9 mouse cellular contexts compared by ENCODE assay signal in genomic region chr2:39003512-39003911, GRCm38 (mm10). TPM values are rescaled to one million over a fixed set of nuclear protein-coding genes. Genes with fewer than 3 reads are reported as not detected.
DNase-seq lines count a peak whose midpoint lies in the region; ATAC-seq and TF ChIP-seq lines count a peak whose summit lies in the region.
"Had no signal": no experiment of that assay in that cellular context is flagged by ENCODE, and none has a peak within 500 bp of the region (broad histone marks: within the 10 kb centered on the region; RNA-seq: fewer than 3 reads in every experiment).

No protein-coding gene starts in this region.

- H3K27me3 ChIP-seq in intestine, embryonic 14.5 days (replicated peaks; ENCODE audit: control insufficient read depth, insufficient read depth, low read length): no peaks in the 10 kb centered on the region
- H3K27me3 ChIP-seq in midbrain, postnatal 0 days (ENCODE audit: insufficient read depth, low read length): no peaks in the 10 kb centered on the region

- H3K4me2 ChIP-seq in intestine, embryonic 14.5 days (ENCODE audit: low read length): peak overlapping the region; percentile 97
- H3K4me2 ChIP-seq in midbrain, postnatal 0 days (ENCODE audit: low read depth, low read length, poor library complexity, severe bottlenecking): peak overlapping the region; percentile 69

- intact Hi-C loops in left cerebral cortex, postnatal 4 days (cut with DNase I): no loop called here

- peak overlapping the region; percentile 63; the same call in 1 of the 2 replicates for H3K4me3 ChIP-seq in brown adipose tissue, adult 24 weeks (ENCODE audit: insufficient read depth, low read depth, low read length)
- H3K4me3 ChIP-seq in intestine, embryonic 14.5 days (ENCODE audit: low read depth, low read length): peak overlapping the region; percentile 85
- H3K4me3 ChIP-seq in midbrain, postnatal 0 days (ENCODE audit: low read depth, low read length): peak overlapping the region; percentile 56; the same call in 1 of the 2 replicates

- no peaks in the 10 kb centered on the region for H3K9me3 ChIP-seq in intestine, embryonic 14.5 days (ENCODE audit: control insufficient read depth, low read length)
- no peaks in the 10 kb centered on the region for H3K9me3 ChIP-seq in midbrain, postnatal 0 days (ENCODE audit: low read length)

- DNase-seq in kidney, adult 9 months: peak; percentile 8
- DNase-seq in kidney, adult 11 months: no peak
- no peak for DNase-seq in intestine, embryonic 14.5 days (ENCODE audit: low spot score)
- DNase-seq in midbrain, postnatal 0 days (ENCODE audit: low spot score): no peak
- DNase-seq in spleen, postnatal 10 days (ENCODE audit: low spot score in 2 of 2): no peak
- no peak for DNase-seq in natural killer cell, adult 2 months (ENCODE audit: low spot score in 2 of 2)
- no peak for DNase-seq in left cerebral cortex, postnatal 4 days
- DNase-seq: thymus, postnatal 36 days had no signal

- H3K4me1 ChIP-seq in brown adipose tissue, adult 24 weeks (ENCODE audit: control insufficient read depth, insufficient read depth, insufficient read length, low read length): peaks cover 9% of the 10 kb centered on the region; the same call in 1 of the 2 replicates
- peaks cover 24% of the 10 kb centered on the region for H3K4me1 ChIP-seq in intestine, embryonic 14.5 days (replicated peaks; ENCODE audit: control insufficient read depth, insufficient read depth, low read length)
- peaks cover 7% of the 10 kb centered on the region; the same call in 1 of the 2 replicates for H3K4me1 ChIP-seq in midbrain, postnatal 0 days (ENCODE audit: insufficient read depth, low read length)

- H3K9ac ChIP-seq in intestine, embryonic 14.5 days (ENCODE audit: low read length): peak overlapping the region; percentile 93; the same call in 1 of the 2 replicates
- peak overlapping the region; percentile 59; the same call in 1 of the 2 replicates for H3K9ac ChIP-seq in midbrain, postnatal 0 days (replicated peaks; ENCODE audit: low read length, poor library complexity, severe bottlenecking)

- H3K27ac ChIP-seq in brown adipose tissue, adult 24 weeks (replicated peaks; ENCODE audit: low read depth, low read length): no peak overlapping the region
- H3K27ac ChIP-seq in intestine, embryonic 14.5 days (ENCODE audit: low read depth): no peak overlapping the region
- H3K27ac ChIP-seq in midbrain, postnatal 0 days (ENCODE audit: low read depth, low read length): no peak overlapping the region

- peaks cover 46% of the 10 kb centered on the region for H3K36me3 ChIP-seq in intestine, embryonic 14.5 days (ENCODE audit: control insufficient read depth, insufficient read depth, low read length)
- H3K36me3 ChIP-seq in midbrain, postnatal 0 days (ENCODE audit: insufficient read depth, low read length): peaks cover 27% of the 10 kb centered on the region

- 74% methylated on average over 5 of the region's 5 CpGs for WGBS in intestine, embryonic 14.5 days
- WGBS in midbrain, postnatal 0 days: 74% methylated on average over 5 of the region's 5 CpGs

- TF ChIP-seq CTCF in midbrain, postnatal 0 days (IDR thresholded peaks at IDR 0.05): no peak

- ATAC-seq in intestine, embryonic 14.5 days (replicated peaks; ENCODE audit: low FRiP score, low TSS enrichment, low read depth): no peak
- no peak for ATAC-seq in midbrain, postnatal 0 days (ENCODE audit: low FRiP score)

RNA-seq across cellular contexts. Expression of gene Arpc5l, which starts 1.6 kb away (rescaled TPM):
- 101 and 120 TPM in 2 replicates for polyA plus RNA-seq in brown adipose tissue, adult 24 weeks (2012; ENCODE audit: insufficient read depth, insufficient read length, missing spikeins)
- 117 and 124 TPM in 2 replicates for polyA plus RNA-seq in intestine, embryonic 14.5 days (2014; fragmentation: Nextera tagmentation; extraction: Ambion mirVana)
- total RNA-seq in midbrain, postnatal 0 days (2014; rRNA removed): 62.6 and 63.2 TPM in 2 replicates
- 162 and 177 TPM in 2 replicates for polyA plus RNA-seq in midbrain, postnatal 0 days (2015; fragmentation: Nextera tagmentation; extraction: Ambion mirVana)
- 10 to 100 TPM; 77.8 to 79.7 TPM for total RNA-seq in left cerebral cortex, postnatal 4 days (2021)

RNA-seq across cellular contexts. Expression of gene Rpl35, which starts 1.9 kb away (rescaled TPM):
- polyA plus RNA-seq in brown adipose tissue, adult 24 weeks (2012; ENCODE audit: insufficient read depth, insufficient read length, missing spikeins): 120 and 144 TPM in 2 replicates
- 1,154 and 1,176 TPM in 2 replicates for polyA plus RNA-seq in intestine, embryonic 14.5 days (2014; fragmentation: Nextera tagmentation; extraction: Ambion mirVana)
- 82.4 and 110 TPM in 2 replicates for total RNA-seq in midbrain, postnatal 0 days (2014; rRNA removed)
- 566 and 596 TPM in 2 replicates for polyA plus RNA-seq in midbrain, postnatal 0 days (2015; fragmentation: Nextera tagmentation; extraction: Ambion mirVana)
- total RNA-seq in left cerebral cortex, postnatal 4 days (2021): 100 to 1,000 TPM; 436 to 486 TPM

RNA-seq across cellular contexts. Expression of gene Wdr38, which starts 6.2 kb away (rescaled TPM):
- not detected in 2 replicates for polyA plus RNA-seq in brown adipose tissue, adult 24 weeks (2012; ENCODE audit: insufficient read depth, insufficient read length, missing spikeins)
- polyA plus RNA-seq in intestine, embryonic 14.5 days (2014; fragmentation: Nextera tagmentation; extraction: Ambion mirVana): 1.1 and 1.3 TPM in 2 replicates
- total RNA-seq in midbrain, postnatal 0 days (2014; rRNA removed): 0.71 and 3.4 TPM in 2 replicates
- polyA plus RNA-seq in midbrain, postnatal 0 days (2015; fragmentation: Nextera tagmentation; extraction: Ambion mirVana): 0.49 and 0.72 TPM in 2 replicates
- under 1 TPM; 0.46 to 0.58 TPM for total RNA-seq in left cerebral cortex, postnatal 4 days (2021)
